Mouse (Mus musculus): ENCODE results near the gene Gm49354. TPM values are rescaled to one million over a fixed set of nuclear protein-coding genes. Genes with fewer than 3 reads are reported as not detected.
"Not testable (repeated sequence)": the region's sequence is repeated elsewhere in the genome, so short reads cannot be mapped to it uniquely, and the experiment has no call there.

Gm49354 gene
- polyA plus RNA-seq, 1 experiment: 0.55 TPM

DNA sequence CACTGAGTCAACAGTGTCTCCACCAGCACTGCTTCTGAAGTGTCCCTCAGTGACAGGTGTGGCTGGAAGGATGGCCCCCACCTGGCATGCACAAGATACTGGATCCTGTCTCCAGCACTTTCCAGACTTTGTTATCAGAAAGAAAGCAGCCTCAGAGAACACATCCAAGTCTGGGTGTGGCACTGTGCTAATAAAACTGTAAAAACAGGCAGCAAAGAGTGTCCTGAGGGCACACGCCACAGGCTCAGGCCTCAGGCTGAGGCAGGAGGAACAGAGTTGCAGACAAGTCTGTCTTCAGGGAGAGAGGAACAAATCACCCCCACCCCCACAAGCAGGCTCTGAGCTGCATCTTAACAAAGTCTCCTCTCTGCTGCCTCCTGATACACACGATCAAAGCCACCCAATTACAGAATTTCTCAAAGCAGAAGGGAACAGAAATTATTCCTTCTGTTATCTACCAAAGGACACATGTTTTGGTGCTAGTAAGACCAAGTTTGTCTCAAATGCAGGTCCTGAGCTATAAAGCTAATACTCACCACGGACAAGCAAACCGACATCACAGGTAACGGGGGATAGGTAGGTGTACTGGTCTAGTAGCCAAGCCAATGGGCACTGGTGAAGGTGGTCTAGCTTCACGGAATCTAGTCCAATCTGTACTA is 13.9 kb upstream of the Gm49354 start:
- TF ChIP-seq POLR2A (IDR thresholded peaks at IDR 0.05; ENCODE audit: borderline replicate concordance, extremely low read depth, insufficient read depth, insufficient read length, poor library complexity, severe bottlenecking) (no peak), CTCF (IDR thresholded peaks at IDR 0.05; ENCODE audit: borderline replicate concordance, extremely low read depth, insufficient read depth, insufficient read length) (no peak)
- DNase-seq (ENCODE audit: low read depth): no peak

DNA sequence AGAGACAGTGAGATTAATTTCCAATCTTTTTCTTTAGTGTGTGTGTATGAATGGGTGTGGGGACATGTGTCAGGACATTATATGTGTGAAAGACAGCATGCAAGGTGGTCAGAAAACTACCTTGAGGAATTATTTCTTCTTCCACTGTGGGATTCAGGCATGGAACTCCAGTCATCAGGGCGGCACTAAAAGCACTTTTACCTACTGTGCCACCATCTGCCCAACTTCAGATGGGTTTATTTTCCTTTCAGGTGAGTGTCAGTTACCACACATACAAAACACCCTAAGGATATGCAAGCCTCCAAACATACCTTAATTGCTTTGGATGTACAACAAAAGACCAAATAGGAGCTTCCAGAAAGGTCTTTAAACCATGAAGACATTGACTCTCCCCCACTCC is 12.7 kb upstream of the Gm49354 start:
- DNase-seq (ENCODE audit: low read depth): no peak
- TF ChIP-seq CTCF (IDR thresholded peaks at IDR 0.05; ENCODE audit: borderline replicate concordance, extremely low read depth, insufficient read depth, insufficient read length): no peak
- no peak for TF ChIP-seq POLR2A (IDR thresholded peaks at IDR 0.05; ENCODE audit: borderline replicate concordance, extremely low read depth, insufficient read depth, insufficient read length, poor library complexity, severe bottlenecking)

DNA sequence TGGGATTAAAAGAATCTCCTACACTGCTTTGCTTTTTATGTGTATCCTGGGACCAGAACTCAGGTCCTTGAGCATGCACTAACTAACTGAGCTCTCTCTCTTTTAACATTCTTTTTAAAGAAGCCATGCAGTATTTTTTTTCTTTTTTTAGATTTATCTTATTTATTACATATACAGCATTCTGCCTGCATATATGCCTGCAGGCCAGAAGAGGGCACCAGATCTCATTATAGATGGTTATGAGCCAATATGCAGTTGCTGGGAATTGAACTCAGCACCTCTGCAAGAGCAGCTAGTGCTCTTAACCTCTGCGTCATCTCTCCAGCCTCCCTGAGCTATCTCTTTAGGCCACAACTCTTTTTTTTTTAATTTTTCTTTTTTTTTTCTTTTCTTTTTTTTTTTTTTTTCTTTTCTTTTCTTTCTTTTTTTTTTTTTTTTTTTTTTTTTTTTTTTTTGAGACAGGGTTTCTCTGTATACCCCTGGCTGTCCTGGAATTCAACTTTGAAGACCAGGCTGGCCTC is 2.2 kb downstream of the Gm49354 start:
- DNase-seq (ENCODE audit: low read depth): not testable (repeated sequence)

DNA sequence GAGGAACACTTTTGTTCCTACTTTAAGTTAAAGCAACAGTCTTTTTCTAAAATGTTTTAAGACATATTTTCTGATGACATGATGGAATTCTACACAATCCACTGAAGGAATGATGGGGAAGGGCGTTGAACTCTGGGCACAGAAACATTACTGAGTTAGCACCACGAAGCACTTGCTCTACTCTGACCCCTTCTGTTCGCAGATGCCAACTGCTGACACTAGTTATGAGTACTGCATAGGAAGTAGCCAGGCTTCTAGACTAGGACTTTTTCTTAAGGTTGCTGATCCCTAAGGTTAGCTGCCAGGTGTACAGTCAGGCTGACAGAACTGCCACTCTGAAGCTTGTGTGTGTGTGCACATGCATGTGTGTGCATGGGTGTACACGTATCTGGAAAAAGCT is 2.8 kb downstream of the Gm49354 start:
- no peak for DNase-seq (ENCODE audit: low read depth)
- TF ChIP-seq POLR2A (IDR thresholded peaks at IDR 0.05; ENCODE audit: borderline replicate concordance, extremely low read depth, insufficient read depth, insufficient read length, poor library complexity, severe bottlenecking) (no peak), CTCF (IDR thresholded peaks at IDR 0.05; ENCODE audit: borderline replicate concordance, extremely low read depth, insufficient read depth, insufficient read length) (peak; percentile 27; the same call in 1 of the 2 replicates)

DNA sequence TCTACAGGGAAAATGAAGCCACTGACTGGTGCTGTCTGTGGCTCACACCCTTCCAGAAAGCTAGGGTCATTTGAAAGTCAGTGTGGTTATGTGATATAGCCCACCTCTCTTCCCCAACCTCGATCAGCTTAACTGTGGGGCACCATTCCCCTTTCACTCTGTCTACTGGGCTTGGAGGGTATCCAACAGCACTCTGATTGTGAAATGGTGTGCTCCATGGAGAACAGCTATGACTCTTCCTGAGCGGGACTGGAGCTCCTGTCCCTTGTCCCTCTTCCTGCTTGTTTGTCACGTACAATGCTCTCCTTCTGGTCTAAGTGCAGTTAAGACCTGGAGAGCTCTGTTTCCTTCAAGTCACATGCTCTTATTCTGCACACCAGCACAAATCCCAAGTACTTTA is 6.9 kb downstream of the Gm49354 start:
- no peak for DNase-seq (ENCODE audit: low read depth)
- TF ChIP-seq CTCF (IDR thresholded peaks at IDR 0.05; ENCODE audit: borderline replicate concordance, extremely low read depth, insufficient read depth, insufficient read length): no peak
- TF ChIP-seq POLR2A (IDR thresholded peaks at IDR 0.05; ENCODE audit: borderline replicate concordance, extremely low read depth, insufficient read depth, insufficient read length, poor library complexity, severe bottlenecking): no peak

DNA sequence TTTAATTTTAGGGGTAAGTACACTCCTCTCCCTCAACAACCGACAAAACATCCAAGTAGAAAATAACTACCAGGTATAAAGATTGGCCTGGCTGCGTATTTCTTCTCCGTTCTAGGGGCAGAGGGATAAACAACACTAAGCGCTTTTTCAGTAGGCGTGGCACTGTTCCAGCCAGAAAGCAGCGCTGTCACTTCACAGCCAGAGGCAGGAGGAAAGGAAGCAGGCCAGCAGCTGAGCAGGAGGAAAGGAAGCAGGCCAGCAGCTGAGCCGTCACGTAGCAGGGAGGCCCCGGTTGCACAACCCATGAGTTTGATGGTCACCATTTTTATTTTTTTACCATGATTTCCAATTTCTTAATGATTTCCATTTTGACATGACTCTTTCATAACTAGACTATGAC is 10.8 kb downstream of the Gm49354 start:
- TF ChIP-seq POLR2A (IDR thresholded peaks at IDR 0.05; ENCODE audit: borderline replicate concordance, extremely low read depth, insufficient read depth, insufficient read length, poor library complexity, severe bottlenecking): no peak
- peak; percentile 59 for DNase-seq (ENCODE audit: low read depth)

DNA sequence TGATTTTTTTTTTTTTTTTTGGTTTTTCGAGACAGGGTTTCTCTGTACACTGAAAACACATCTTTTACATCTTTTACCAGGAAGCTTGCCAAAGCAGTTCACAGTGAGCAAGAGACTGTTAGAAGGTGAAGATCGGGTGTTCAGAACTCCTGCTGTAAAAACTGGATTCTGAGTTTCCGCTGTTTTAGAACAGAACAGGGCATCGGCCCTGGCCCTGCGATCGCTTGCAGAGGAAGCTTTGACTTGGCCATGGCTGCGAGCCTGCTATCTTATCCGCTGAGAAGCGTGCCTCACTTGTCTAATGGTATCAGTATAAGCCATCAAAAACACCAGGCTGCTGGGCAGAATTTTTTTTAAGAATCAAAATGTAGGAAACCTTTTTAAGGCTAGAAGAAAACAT is 11.2 kb downstream of the Gm49354 start:
- DNase-seq (ENCODE audit: low read depth): no peak
- no peak for TF ChIP-seq POLR2A (IDR thresholded peaks at IDR 0.05; ENCODE audit: borderline replicate concordance, extremely low read depth, insufficient read depth, insufficient read length, poor library complexity, severe bottlenecking)

DNA sequence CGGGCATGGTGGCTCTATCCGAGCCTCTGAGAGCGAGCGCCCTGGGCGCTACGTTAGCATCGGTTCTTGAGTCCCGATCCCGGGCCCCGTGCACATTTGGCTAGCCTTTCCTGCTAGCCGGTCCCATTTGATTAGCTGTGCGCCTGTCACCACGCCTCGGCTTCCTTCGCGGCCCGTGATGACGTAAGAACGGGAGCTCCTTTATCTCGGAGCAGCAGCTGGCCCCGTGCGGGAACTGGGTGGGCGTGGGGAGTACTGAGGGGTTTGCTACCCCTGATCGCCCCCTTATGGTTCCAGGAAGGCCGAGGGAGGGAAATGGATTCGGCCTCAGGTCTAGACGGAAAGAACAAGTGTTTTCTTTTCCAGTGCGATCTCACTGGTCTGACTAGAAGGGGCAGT is 11.9 kb downstream of the Gm49354 start:
- DNase-seq (ENCODE audit: low read depth): peak; percentile 96
- TF ChIP-seq CTCF (IDR thresholded peaks at IDR 0.05; ENCODE audit: borderline replicate concordance, extremely low read depth, insufficient read depth, insufficient read length) (peak; percentile 30; the same call in 1 of the 2 replicates), POLR2A (IDR thresholded peaks at IDR 0.05; ENCODE audit: borderline replicate concordance, extremely low read depth, insufficient read depth, insufficient read length, poor library complexity, severe bottlenecking) (no peak; the same call in 1 of the 2 replicates)

DNA sequence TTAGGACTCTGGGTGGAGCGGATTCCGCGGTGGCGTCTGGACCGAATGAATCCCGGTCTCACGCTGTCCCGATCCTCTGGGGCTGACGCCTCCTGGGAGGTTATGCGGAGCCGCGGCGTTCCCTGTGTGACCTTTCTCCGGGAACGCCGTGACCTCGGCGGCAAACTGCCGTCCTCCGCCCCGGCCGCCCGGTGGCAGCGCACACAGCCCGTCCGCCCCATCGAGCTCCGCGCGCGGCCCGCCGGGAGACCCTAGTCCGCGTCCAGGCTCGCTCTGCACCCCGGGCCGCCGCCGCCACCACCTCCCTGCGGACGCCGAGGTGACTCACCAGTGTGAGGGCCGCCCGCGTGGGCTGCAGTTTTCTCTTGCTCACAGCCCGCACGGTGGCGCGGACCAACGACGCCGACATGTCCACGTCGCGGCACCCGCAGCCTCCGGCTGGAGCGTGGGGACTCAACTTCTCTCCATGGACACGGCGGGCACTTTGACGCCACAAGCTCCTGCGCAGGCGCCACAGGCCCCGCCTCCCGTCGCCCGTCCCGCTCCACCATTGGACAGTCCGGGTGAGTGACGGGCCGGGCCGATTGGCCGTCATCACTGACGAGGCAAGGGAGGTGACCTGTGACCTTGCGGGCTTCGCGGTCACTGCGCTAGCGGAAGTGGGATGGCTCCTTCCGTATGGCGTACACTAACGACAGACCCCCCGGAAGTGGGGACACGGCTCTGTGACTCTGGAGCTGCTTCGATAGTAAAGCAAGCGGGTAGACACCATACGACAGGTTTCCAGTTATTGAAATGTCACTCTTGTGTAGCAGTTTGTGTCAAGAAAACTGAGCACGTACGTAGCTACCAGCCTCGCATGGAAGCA is 12.5 kb downstream of the Gm49354 start, which contains the start of gene Isca1:
Gene Isca1 (minus strand): TSS at position 515 of the 868 bp plus-strand sequence.
- TF ChIP-seq POLR2A (IDR thresholded peaks at IDR 0.05; ENCODE audit: borderline replicate concordance, extremely low read depth, insufficient read depth, insufficient read length, poor library complexity, severe bottlenecking) (peak; percentile 23; the same call in 1 of the 2 replicates), CTCF (IDR thresholded peaks at IDR 0.05; ENCODE audit: borderline replicate concordance, extremely low read depth, insufficient read depth, insufficient read length) (no peak)
- DNase-seq (ENCODE audit: low read depth): peak; percentile 99

DNA sequence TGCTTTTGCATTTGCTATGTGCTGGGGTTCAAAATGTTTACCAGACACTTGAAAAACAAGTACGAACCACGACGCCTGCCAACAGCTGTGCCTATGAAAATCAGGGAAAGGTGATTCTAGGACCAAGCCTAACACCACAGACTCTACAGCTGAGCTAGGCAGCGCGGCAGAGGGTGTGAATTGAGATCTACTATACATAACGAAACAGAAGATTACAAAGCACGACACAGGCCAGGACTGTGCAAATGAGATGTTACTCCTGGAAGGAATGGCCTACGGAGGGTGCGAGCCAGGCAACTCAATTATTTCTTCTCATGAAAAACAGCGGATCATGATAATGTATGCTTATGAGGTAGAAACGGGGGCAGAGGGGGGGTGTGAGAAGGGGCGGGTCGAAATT is 13.5 kb downstream of the Gm49354 start:
- peak; percentile 15 for DNase-seq (ENCODE audit: low read depth)

DNA sequence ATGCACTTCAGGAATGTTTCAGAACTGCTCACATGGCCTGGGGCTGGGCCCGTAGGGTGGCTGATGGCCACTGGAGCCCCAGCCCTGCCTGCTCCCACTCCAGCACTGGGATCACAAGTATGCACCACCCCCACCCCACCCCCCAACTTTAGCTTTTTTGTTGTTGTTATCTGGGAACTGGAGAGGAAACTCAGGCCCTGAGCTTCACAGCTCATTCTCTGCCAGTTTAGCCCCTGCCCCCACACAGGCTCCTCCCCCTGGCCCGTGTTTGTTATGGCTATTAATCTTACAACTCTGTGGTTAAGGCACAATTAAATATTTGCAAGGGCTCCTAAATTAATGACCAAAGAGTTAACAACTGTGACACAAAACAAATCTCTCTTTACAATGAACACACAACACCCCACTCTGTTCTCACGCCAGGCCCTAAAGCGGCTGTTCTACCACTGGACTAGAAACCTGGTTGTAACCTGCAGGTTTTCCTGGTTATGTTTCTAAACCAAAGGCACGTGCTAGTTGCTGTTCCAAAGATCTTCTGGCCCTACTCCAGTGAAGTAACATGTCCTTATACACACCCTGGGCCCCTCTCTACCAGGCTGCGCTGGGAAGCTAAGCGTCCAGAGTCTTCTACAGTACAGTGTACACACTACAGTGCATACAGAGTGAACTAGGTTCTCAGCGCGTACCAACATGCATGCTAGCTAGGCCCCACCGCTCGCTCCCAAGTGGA is 15.1 kb downstream of the Gm49354 start:
- no peak for TF ChIP-seq POLR2A (IDR thresholded peaks at IDR 0.05; ENCODE audit: borderline replicate concordance, extremely low read depth, insufficient read depth, insufficient read length, poor library complexity, severe bottlenecking)
- TF ChIP-seq CTCF (IDR thresholded peaks at IDR 0.05; ENCODE audit: borderline replicate concordance, extremely low read depth, insufficient read depth, insufficient read length): no peak
- DNase-seq (ENCODE audit: low read depth): no peak

More for the DNA sequence above, 13.5 kb downstream of the Gm49354 start:
- no peak for TF ChIP-seq CTCF (IDR thresholded peaks at IDR 0.05; ENCODE audit: borderline replicate concordance, extremely low read depth, insufficient read depth, insufficient read length)
- TF ChIP-seq POLR2A (IDR thresholded peaks at IDR 0.05; ENCODE audit: borderline replicate concordance, extremely low read depth, insufficient read depth, insufficient read length, poor library complexity, severe bottlenecking): no peak

Measured in brain, embryonic 14.5 days (tissue).